Mouse (Mus musculus): ENCODE measurements at regions not wholly inside any gene's neighbourhood (a gene's known extent, or its start where the extent isn't known, plus 50 kb on each side); places are given as distances from the start of the nearest gene placed in this dataset.
A peak's percentile ranks its signal among the peaks of the same experiment; 100 is the strongest.

GRCm38 (mm10) chr10:119319953-119320352 is 80.1 kb upstream of the Cand1 start:
- no peak for ATAC-seq (ENCODE audit: low FRiP score)

GRCm38 (mm10) chr10:119318416-119318815 is 78.6 kb upstream of the Cand1 start:
- no peaks in the 10 kb centered on the region for H3K4me1 ChIP-seq (replicated peaks; ENCODE audit: control insufficient read depth, insufficient read depth, low read length)
- no peak for ATAC-seq (ENCODE audit: low FRiP score)
- no peak overlapping the region for H3K4me3 ChIP-seq (ENCODE audit: low read depth, low read length)
- no peak overlapping the region for H3K27ac ChIP-seq (ENCODE audit: low read depth, low read length)
- DNase-seq (ENCODE audit: low spot score), result no peak
- no peak overlapping the region for H3K9ac ChIP-seq (ENCODE audit: low read depth, low read length)
- no peak overlapping the region for H3K4me2 ChIP-seq (replicated peaks; ENCODE audit: low read depth, low read length)
- H3K27me3 ChIP-seq (ENCODE audit: control insufficient read depth, insufficient read depth, low read length), result no peaks in the 10 kb centered on the region
- H3K36me3 ChIP-seq (ENCODE audit: control insufficient read depth, insufficient read depth, low read length), result no peaks in the 10 kb centered on the region
- 89% methylated on average over 8 of the region's 8 CpGs for WGBS
- H3K9me3 ChIP-seq (ENCODE audit: control insufficient read depth, low read length), result no peaks in the 10 kb centered on the region

More at GRCm38 (mm10) chr10:119319953-119320352, 80.1 kb upstream of the Cand1 start:
- Histone ChIP-seq H3K9ac (ENCODE audit: low read depth, low read length) (no peak overlapping the region), H3K36me3 (ENCODE audit: control insufficient read depth, insufficient read depth, low read length) (no peaks in the 10 kb centered on the region), H3K9me3 (ENCODE audit: control insufficient read depth, low read length) (no peaks in the 10 kb centered on the region), H3K4me1 (replicated peaks; ENCODE audit: control insufficient read depth, insufficient read depth, low read length) (no peaks in the 10 kb centered on the region), H3K27ac (ENCODE audit: low read depth, low read length) (no peak overlapping the region), H3K4me2 (replicated peaks; ENCODE audit: low read depth, low read length) (no peak overlapping the region), H3K4me3 (ENCODE audit: low read depth, low read length) (no peak overlapping the region), H3K27me3 (ENCODE audit: control insufficient read depth, insufficient read depth, low read length) (no peaks in the 10 kb centered on the region)
- WGBS, result 91% methylated on average over 8 of the region's 8 CpGs
- no peak for DNase-seq (ENCODE audit: low spot score)

- Histone ChIP-seq H3K9me3 (ENCODE audit: control insufficient read depth, low read length) (no peaks in the 10 kb centered on the region), H3K9ac (ENCODE audit: low read depth, low read length) (no peak overlapping the region), H3K27ac (ENCODE audit: low read depth, low read length) (no peak overlapping the region), H3K27me3 (ENCODE audit: control insufficient read depth, insufficient read depth, low read length) (no peaks in the 10 kb centered on the region), H3K4me1 (replicated peaks; ENCODE audit: control insufficient read depth, insufficient read depth, low read length) (no peaks in the 10 kb centered on the region), H3K36me3 (ENCODE audit: control insufficient read depth, insufficient read depth, low read length) (no peaks in the 10 kb centered on the region), H3K4me3 (ENCODE audit: low read depth, low read length) (no peak overlapping the region), H3K4me2 (replicated peaks; ENCODE audit: low read depth, low read length) (no peak overlapping the region)
- WGBS, result 27% methylated on average over 1 of the region's 1 CpGs
- DNase-seq (ENCODE audit: low spot score), result no peak
- no peak for ATAC-seq (ENCODE audit: low FRiP score)
Observed at GRCm38 (mm10) chr10:119311578-119311977, 71.7 kb upstream of the Cand1 start.

GRCm38 (mm10) chr10:119295740-119296139 is 55.9 kb upstream of the Cand1 start:
- H3K27me3 ChIP-seq (ENCODE audit: control insufficient read depth, insufficient read depth, low read length), result no peaks in the 10 kb centered on the region
- 91% methylated on average over 11 of the region's 11 CpGs for WGBS
- no peaks in the 10 kb centered on the region for H3K36me3 ChIP-seq (ENCODE audit: control insufficient read depth, insufficient read depth, low read length)
- no peak overlapping the region for H3K4me2 ChIP-seq (replicated peaks; ENCODE audit: low read depth, low read length)
- H3K4me3 ChIP-seq (ENCODE audit: low read depth, low read length), result no peak overlapping the region
- H3K4me1 ChIP-seq (replicated peaks; ENCODE audit: control insufficient read depth, insufficient read depth, low read length), result no peaks in the 10 kb centered on the region
- H3K9me3 ChIP-seq (ENCODE audit: control insufficient read depth, low read length), result no peaks in the 10 kb centered on the region
- no peak overlapping the region for H3K27ac ChIP-seq (ENCODE audit: low read depth, low read length)
- DNase-seq (ENCODE audit: low spot score) (no peak), ATAC-seq (ENCODE audit: low FRiP score) (no peak)
- no peak overlapping the region for H3K9ac ChIP-seq (ENCODE audit: low read depth, low read length)

- WGBS, result 59% methylated on average over 14 of the region's 14 CpGs
- no peak overlapping the region for H3K4me2 ChIP-seq (replicated peaks; ENCODE audit: low read depth, low read length)
- H3K4me1 ChIP-seq (replicated peaks; ENCODE audit: control insufficient read depth, insufficient read depth, low read length), result no peaks in the 10 kb centered on the region
- DNase-seq (ENCODE audit: low spot score) (peak; percentile 64), ATAC-seq (ENCODE audit: low FRiP score) (no peak)
- H3K9ac ChIP-seq (ENCODE audit: low read depth, low read length), result no peak overlapping the region
- no peak overlapping the region for H3K4me3 ChIP-seq (ENCODE audit: low read depth, low read length)
- no peaks in the 10 kb centered on the region for H3K27me3 ChIP-seq (ENCODE audit: control insufficient read depth, insufficient read depth, low read length)
- no peak overlapping the region for H3K27ac ChIP-seq (ENCODE audit: low read depth, low read length)
- H3K36me3 ChIP-seq (ENCODE audit: control insufficient read depth, insufficient read depth, low read length), result no peaks in the 10 kb centered on the region
- no peaks in the 10 kb centered on the region for H3K9me3 ChIP-seq (ENCODE audit: control insufficient read depth, low read length)
Observed at GRCm38 (mm10) chr10:119294454-119295149, 54.7 kb upstream of the Cand1 start.

GRCm38 (mm10) chr10:119293372-119293771 is 53.5 kb upstream of the Cand1 start:
- DNase-seq (ENCODE audit: low spot score) (no peak), ATAC-seq (ENCODE audit: low FRiP score) (no peak)
- 92% methylated on average over 8 of the region's 8 CpGs for WGBS
- no peaks in the 10 kb centered on the region for H3K9me3 ChIP-seq (ENCODE audit: control insufficient read depth, low read length)
- H3K4me1 ChIP-seq (replicated peaks; ENCODE audit: control insufficient read depth, insufficient read depth, low read length), result no peaks in the 10 kb centered on the region
- H3K9ac ChIP-seq (ENCODE audit: low read depth, low read length), result no peak overlapping the region
- no peak overlapping the region for H3K27ac ChIP-seq (ENCODE audit: low read depth, low read length)
- no peaks in the 10 kb centered on the region for H3K36me3 ChIP-seq (ENCODE audit: control insufficient read depth, insufficient read depth, low read length)
- H3K4me2 ChIP-seq (replicated peaks; ENCODE audit: low read depth, low read length), result no peak overlapping the region
- no peaks in the 10 kb centered on the region for H3K27me3 ChIP-seq (ENCODE audit: control insufficient read depth, insufficient read depth, low read length)
- no peak overlapping the region for H3K4me3 ChIP-seq (ENCODE audit: low read depth, low read length)
